Mouse (Mus musculus) T-cell, adult 2 months (primary cell): ENCODE results near the gene B3galt5.

Experiments
- DNase-seq: peaks from one replicate; pipeline ENCODE4 v3.0.0; 2022; ENCODE audit warnings: low spot score

B3galt5 gene

DNA sequence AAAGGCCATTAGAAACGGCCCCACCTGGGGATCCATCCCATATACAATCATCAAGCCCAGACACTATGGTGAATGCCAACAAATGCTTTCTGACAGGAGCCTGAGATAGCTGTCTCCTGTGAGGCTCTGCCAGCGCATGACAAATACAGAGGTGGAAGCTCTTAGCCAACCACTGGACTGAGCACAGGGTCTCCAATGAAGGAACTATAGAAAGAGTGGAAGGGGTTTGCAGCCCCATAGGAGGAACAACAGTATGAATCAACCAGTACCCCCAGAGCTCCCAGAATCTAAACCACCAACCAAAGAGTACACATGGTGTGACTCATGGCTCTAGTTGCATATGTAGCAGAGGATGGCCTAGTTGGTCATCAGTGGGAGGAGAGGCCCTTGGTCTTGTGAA is 36.1 kb downstream of the B3galt5 start:
- DNase-seq = no peak

DNA sequence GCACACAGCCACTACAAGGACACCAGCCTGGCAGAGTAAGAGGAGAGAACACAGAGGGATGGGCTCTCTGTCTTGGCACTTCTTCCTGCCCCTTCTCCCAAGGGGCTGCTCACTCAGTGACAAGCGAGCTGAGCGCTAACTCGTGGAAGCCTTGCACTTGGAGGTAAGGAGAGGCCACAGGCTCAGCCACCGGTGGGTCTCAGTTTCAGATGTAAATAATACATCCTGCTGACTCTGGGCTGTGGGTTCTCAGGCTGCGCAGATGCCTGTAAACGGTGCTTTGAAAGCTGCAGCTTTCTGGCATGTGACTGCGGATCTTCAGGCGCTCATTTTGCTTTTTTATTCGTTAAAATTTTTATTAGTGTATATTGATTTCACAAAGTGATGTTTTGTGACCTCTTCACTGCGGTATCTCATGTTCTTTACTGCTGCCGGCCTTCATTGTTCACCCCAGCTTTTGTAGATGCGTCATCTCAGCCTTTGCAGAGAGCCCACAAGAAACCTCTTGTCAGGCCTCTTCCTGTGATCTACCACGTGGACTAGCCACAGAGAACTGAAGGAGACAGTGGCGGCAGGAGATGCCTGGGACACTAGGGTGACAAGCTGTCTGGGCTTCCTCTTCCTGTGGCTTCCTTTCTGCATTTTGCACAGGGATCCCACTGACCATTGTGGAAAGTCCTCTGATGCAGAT is 37.5 kb downstream of the B3galt5 start:
- DNase-seq = peak; percentile 75

DNA sequence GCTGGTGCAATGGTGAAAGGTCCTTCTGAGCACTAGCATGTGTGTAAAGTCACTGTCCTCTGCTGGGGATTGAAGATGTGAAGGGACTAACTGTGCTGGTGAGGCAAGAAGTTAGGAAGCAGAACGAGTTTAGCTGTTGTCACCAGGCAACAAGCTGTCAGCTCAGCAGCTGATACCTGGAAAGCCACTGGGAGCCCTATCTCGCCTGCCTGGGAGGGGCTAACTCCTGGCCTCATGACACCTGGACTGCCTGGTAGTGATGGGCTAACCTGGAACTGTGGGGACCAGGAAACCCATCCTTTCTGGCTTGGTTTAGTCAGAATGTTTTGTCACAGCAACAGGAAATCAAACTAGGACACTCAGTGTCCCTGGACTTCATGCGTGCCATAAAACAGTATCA is 41.0 kb downstream of the B3galt5 start:
- DNase-seq = no peak

DNA sequence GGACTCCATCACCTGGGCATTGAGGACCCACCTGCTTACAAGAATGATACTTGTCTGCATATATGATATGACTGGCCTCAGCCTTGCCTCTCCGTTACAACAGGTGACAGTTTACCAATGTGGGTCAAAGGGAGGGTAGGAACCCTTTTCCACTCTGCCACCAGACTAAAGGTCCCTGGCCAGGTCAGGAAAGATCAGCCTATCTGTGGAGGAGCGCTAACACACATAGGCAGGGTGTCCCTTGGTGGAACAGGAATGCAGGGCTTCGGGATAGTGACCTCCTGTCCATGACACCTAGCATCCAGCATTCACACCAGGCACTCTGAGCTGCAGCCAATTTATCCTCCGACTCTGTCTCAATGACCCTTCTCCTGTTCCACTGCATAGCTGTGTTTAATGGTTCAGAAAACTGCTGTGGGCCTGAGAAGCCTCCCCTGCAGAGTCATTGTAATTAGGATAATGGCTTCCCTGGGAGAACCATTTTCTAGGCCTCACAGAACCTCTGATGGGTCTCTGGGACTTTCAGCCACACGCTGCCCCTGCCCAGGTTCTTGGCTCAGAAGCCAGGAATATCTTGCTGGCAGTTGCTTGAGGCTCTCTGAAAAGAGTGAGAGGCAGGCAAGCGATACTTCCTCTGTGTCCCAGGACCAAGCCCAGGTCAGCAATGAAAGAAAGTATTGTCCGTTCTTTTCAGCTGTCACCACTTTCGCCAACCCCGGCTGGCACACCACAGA is 43.1 kb downstream of the B3galt5 start:
- no peak for DNase-seq

DNA sequence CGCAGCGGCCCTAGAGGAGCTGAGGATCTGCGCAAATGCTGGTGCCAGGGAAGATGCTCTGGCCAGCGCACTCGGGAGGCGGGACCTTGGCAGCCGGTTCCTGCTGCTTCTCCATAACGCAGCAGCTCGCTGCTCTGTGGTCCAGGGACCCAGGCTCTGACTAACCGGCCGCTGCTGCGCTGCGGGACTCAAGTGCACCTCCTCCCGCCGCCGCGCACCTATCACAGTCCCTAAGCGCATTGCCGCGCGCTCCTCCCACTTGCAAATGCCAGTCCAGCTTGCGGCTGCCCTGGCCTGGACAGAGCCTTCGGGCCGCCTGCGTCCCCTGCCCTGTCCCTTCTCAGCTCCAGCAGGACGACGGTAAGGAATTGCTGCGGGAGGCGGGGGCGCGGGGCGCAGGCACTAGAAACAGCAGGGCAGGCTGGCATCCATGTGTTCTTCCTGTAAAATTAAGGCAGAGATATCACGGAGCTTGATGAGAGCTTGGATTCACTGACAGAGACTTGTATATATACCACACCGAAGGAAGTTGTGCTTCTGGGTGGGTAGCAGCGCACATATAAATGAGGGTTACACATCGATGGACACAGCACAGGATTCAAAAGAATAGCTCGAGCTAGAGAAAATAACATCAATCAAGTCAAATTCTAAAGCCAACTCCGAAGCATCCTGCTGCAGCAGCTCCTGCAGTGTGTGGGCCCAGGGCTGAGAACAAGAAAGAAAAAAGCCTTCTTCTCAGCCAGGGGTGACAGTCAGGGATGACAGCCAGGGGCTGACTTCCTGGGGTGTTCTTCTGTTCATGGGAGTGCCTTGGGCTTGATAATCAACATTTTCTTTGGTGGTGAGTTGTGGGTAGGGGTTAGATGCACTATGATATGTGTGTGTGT is 45.4 kb downstream of the B3galt5 start:
- no peak for DNase-seq

DNA sequence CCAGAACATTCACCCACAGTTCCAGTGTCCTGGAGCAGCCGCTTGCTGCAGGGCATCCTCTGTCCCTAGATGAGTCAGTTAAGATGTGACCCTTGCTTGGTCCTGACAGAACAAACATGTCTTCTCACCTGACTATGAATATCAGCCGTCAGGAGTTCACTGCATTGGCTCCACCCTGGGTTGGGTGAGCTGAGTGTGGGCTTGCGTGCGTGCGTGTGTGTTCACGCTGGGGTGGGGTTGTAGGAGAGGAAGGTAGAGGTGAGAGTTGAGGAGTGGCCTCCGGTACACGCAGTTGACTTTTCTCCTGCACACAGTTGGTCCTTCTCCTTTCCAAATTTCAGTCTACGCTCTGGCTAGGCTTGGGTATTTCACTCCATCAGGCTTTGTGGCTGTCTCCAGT is 47.0 kb downstream of the B3galt5 start:
- no peak for DNase-seq

DNA sequence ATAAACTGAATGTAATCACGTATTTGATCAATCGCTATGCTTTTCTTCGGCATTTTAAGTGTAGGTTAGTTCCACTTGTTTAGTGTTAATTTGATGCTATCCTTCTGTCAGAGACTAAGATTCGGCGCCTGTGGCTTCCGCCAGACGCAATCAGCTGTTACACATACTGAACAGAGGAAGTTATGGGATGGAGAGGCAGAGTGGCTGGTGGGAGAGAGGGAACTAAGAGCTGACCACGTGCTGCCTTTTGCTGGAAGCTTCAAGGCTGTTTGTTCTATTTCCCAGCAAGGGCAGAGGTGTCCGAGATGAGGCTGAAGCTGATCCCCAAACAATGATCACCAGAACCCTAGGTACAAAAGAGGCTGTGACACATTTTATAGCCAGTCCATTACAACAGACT is 56.3 kb downstream of the B3galt5 start:
- no peak for DNase-seq

DNA sequence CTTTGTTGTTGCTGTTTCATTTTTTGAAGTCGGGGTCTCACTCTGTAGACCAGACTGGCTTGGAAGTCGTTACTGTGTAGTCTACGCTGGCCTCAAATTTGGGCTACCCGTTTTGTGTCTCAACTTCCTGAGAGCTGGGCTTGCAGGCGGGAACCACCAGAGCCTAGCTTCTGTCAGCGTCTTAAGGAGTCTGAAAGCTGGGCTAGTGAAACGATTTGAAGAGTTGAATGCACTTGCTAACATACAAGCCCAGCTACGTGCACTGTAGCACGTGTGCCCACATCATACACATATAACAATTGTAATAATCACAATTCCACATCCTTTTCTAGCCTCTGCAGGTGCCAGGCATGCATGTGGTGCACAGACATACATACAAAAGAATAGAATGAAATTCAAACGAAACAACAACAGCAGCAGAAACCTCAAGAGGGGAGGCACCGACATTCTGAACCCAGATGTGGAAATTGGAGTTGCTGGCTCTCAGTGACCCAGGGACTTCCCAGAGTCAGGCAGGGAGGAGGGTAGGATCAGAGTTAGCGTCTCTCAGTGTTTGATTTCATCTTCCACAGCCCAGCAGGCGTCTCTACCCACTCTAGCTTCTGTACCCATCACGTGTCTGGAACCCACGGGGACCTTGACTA is 57.1 kb downstream of the B3galt5 start:
- DNase-seq = peak; percentile 51

DNA sequence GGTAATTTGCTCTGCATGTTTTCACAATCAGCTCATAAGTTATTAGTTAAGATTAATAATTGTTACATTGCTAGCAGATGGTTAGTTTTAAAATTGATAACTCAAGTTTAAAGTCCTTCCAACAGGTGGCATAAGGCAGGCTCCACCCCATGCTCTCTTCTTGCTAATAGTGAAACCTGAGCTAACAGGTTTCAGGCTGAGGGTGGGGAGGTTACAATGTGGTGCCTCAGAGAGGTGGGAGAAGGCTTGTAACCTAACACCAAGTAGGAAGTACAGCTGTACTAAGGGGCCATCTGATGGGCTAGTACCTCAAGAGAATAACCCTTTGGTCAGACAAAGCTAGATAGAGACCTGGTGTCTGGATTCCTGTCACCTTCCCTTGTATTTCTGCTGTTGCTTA is 62.5 kb downstream of the B3galt5 start:
- no peak for DNase-seq

DNA sequence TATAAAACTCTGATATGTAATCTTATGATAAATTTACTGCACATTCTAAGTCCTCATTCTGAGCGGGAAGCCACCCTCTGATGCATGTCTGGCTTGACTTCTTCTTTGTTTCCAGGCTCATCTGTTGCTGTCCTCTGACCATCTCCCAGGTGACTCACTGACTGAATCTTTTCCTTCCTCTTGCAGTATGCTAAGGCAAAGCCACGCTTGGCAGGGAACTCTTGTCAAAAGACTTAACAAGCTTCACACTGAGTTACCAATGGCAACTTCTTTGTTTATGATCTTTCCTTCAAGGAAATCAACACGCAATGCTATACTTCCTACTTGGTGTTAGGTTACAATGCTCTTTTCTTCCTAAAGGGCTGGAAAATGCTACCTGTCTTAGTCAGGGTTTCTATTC is 63.0 kb downstream of the B3galt5 start:
- no peak for DNase-seq

DNA sequence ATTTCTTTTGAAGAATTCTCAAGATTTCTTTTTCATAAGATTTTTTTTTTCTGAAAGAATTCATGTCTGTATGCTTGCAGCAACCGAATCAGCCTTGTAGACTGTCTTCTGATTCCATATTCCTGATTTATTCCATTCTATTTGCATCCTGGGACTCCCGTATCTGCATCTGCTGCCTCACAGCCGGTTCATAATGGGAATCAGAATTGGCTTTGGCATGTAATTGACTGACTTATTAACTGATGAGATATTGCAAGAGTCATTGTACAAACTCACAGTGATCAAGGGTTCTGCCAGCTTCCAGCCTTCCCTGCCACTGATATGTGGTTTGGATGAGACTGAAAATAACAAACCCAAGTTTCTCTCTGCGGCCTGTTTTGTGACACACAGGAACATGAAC is 67.8 kb downstream of the B3galt5 start:
- no peak for DNase-seq

DNA sequence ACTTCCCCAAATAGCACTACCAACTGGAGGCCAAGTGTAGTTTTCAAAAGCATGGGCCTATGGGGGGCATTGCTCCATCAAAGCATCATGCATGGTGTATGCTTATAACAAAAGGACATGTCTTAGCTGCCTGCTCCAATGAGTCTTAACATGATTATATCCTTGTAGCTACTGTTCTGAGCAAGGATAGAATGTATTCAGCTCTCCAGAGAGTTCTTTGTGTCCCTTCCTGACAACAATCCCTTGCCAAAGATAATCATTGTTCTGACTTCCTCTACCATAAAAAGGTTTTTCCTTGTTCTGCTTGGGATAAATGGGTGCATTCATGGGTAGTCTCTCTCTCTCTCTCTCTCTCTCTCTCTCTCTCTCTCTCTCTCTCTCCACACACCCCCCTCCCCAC is 68.8 kb downstream of the B3galt5 start:
- DNase-seq = no peak

DNA sequence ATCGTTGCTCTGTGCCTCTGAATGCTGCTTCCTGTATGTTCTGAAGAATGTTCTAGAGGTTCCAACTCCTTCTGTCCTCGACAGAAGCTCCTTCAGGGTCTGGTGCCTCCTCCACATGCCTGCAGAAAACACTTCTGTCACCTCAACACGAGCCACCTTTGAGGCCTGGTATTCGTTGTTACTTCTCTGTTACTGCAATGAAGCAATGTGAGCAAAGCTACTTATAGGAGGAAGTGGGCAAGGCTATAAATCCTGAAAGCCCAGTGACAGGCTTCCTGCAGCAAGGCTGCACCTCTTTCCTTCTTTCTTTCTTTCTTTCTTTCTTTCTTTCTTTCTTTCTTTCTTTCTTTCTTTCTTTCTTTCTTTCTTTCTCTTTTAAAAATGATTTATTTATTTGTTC is 71.3 kb downstream of the B3galt5 start:
- no peak for DNase-seq

DNA sequence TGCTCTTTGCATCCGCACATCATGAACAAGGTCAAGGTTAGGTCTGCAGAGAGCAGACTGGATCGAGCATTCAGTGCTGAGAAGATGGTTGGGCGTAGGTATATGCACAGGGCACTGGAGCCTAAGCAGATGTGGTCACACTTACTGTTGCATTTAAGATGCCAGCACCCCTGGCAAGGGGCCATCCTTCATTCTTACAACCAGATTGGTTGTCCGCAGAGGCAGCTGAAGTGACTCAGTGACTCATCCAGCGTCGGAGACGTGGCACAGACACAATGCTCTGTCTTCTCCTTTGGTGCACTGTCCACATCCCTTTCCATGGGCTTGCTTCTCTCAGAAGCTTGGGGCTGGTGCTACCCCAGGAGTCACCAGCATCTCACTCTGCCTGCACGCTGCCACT is 82.2 kb downstream of the B3galt5 start:
- no peak for DNase-seq

DNA sequence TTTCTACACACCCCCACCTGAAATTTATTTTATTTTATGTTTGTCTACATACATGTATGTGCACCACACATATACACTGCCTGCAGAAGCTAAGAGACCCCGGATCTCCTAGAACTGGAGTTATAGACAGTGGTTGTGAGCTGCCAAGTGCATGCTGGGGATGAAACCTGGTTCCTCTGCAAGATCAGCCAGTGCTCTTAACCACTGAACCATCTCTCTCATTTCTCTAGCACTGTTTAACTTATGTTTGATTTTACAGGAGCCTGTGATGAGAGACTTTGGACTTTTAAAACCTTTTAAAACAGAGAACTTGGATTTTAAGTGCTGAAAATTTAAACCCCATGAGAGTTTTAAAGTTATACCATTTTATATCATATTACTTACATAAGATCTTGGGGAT is 87.1 kb downstream of the B3galt5 start:
- DNase-seq = no peak

DNA sequence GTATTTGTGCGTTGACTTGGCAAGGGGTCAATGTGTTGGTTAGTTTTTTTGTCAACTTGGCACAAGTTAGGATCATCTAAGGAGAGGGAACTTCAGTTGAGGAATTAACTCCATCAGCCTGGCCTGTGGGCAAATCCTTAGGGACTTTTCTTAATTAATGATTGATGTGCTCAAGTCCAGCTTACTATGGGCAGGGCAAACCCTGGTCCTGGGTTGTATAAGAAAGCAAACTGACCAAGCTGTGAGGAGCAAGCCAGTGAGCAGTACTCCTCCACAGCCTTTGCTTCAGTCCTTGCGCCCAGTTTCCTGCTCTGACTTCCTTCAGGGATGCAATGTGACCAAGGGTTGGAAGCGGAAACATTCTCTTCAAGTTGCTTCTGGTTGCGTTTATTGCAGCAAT is 87.6 kb downstream of the B3galt5 start:
- DNase-seq = no peak

DNA sequence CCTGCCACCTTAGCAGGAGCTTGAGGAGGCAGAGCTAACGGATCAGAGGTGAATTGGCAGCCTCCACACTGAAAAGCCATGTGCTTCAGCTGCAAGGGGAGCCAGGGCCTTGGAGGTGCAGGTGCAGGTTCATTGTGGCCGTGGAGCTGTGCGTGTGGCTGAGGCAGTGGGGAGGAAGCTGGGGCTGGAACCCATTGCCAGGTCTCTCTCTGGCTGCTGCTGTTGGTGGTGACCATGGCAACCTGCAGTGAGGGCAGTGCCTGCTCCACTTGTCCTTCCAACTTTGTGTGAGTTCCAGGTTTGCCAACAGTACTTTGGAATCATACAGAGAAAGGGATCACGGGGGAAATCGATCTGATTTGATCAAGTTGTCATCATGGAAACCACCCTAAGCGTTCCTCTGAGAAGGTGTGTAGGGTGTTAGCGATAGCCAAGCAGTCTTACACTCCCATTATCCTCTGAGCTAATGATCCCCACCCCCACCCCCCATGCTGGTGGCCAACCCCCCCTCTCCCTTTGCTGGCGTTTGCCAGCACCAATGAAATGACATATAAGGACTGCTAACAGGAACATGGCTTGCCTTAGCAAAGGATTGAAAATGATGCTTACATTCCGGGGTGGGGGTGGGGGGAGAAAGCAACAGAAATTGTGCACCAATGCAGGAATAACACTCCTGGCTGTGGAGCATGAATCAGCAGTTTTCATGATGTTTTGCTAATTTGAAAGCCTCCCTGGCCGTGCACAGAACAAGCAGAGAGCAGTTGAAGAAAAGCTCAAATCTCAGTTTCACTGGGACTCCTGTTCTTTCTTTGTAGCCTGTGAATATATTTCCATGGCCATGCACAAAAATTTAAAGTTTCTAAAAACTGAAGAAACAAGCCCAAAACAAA is 90.8 kb downstream of the B3galt5 start:
- no peak for DNase-seq

DNA sequence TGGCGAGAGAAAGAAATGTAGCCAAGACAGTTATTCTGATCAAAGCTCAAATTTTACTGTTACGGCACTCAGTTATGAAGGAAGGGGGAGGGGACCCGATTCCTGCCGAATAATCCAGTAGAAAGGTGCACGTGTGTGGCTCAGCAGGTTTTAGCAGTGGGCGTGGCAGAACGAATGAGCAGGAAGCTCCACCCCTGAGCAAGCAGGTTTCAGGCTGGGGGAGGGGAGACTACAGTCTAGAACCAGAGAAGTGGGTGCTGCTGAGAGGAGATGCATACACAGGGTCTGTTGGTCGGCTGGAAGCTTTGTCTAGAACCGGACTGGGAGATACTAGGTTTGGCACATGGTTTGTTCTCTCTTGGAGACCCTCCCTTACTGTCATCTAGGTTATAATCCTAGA is 91.7 kb downstream of the B3galt5 start:
- DNase-seq = peak; percentile 9

DNA sequence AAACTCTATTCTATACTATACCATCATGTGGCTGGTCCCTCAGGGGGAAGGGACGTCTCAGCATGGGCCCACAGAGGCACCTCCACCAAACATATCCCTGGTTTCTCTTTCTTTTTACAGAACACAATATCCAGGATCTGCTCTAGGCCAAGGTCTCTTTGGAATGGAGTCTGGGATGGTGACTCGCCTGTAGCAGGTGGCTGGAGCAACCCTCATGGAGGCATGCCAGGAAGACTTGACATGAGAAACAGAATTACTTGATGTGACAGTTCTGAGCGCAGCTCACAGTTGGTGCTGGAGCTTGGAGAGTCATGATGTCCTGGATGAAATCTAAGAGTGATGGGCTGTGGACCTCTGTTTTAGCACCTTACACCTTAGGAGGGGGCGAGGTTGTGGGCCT is 104.0 kb downstream of the B3galt5 start:
- no peak for DNase-seq

DNA sequence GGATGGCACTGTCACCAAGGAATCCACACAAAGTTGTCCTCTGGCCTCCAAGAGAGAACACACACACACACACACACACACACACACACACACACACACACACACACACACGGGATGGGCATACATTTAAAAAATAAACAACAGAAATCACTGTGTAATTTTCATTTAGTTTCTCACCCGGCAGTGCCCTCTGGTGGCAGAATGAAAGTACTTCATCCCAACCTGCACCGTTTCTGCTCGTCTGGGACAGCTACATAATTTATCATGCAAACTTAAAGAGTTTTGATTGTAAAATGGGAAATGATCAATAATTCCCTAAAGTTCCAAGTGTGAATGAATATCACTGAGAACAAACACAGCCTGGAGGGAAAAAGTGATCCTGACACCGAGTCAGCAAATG is 105.7 kb downstream of the B3galt5 start:
- DNase-seq = peak; percentile 32

DNA sequence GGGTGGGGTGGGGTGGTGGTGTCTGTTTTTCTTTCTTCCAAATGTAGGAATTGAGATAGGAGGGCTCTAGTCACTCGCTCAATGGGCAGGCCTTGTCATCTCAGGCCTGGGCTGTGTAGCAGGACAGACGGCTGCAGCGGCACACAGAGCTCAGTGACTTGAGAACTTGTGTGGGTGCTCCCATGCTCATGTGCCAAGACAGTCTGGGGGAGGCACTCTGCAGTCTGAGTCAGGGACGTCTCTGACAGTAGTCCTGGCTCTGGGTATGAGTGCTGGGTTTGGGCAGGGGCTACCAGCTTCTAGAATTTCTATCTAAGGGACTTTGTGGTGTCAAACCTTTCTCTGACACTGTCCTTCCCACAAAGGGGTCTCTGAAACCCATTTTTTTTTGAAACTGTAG is 106.3 kb downstream of the B3galt5 start:
- no peak for DNase-seq
